ENCODE assay signal across 8 mouse cellular contexts in genomic region chr4:140701049-140701715, GRCm38 (mm10). TPM values are rescaled to one million over a fixed set of nuclear protein-coding genes. Genes with fewer than 3 reads are reported as not detected.
DNase-seq lines count a peak whose midpoint lies in the region; ATAC-seq and TF ChIP-seq lines count a peak whose summit lies in the region.

No protein-coding gene starts in this region.

- no peaks in the 10 kb centered on the region for H3K36me3 ChIP-seq in hindbrain, postnatal 0 days (ENCODE audit: insufficient read depth, low read length)
- H3K36me3 ChIP-seq in megakaryocyte, embryonic 14.5 days (replicated peaks; ENCODE audit: low read length), result peaks cover 25% of the 10 kb centered on the region

- no peaks in the 10 kb centered on the region for H3K9me3 ChIP-seq in hindbrain, postnatal 0 days (ENCODE audit: low read length)
- no peaks in the 10 kb centered on the region for H3K9me3 ChIP-seq in megakaryocyte, embryonic 14.5 days

- 2% methylated on average over 61 of the region's 61 CpGs for WGBS in hindbrain, postnatal 0 days

- intact Hi-C loops in gastrocnemius, adult 2 months (cut with DNase I), result no loop called here
- intact Hi-C loops in left cerebral cortex, postnatal 10 days (cut with DNase I), result no loop called here

- ATAC-seq in hindbrain, postnatal 0 days, result peak; percentile 83

- 0 out of 2 replicates have a peak, but pooled peaks cover 4% of the 10 kb centered on the region for H3K4me1 ChIP-seq in hindbrain, postnatal 0 days (ENCODE audit: insufficient read depth, low read length)
- H3K4me1 ChIP-seq in megakaryocyte, embryonic 14.5 days, result peaks cover 66% of the 10 kb centered on the region

- peak overlapping the region; percentile 87 for H3K4me2 ChIP-seq in hindbrain, postnatal 0 days (ENCODE audit: low read depth, low read length)

- peak; percentile 91 for DNase-seq in ZHBTc4 (ENCODE audit: low read depth, low spot score)
- peak; percentile 53 to 83 for DNase-seq in cerebellum, postnatal 4 days (ENCODE audit: low spot score in 2 of 2)
- DNase-seq in gastrocnemius, adult 2 months, result peak; percentile 91
- DNase-seq in hindbrain, postnatal 0 days (ENCODE audit: low spot score), result peak; percentile 90
- peak; percentile 56 to 89 for DNase-seq in left cerebral cortex, postnatal 10 days (ENCODE audit: extremely low spot score in 1 of 2, low spot score in 2 of 2)
- DNase-seq in right cerebral cortex, adult 18-20 months, result peak; percentile 78
- peak; percentile 75 for DNase-seq in urinary bladder, adult 2 months (ENCODE audit: low spot score)

- H3K4me3 ChIP-seq in gastrocnemius, adult 2 months, result peak overlapping the region; percentile 91
- peak overlapping the region; percentile 90 for H3K4me3 ChIP-seq in hindbrain, postnatal 0 days (ENCODE audit: low read length)
- peak overlapping the region; percentile 94 for H3K4me3 ChIP-seq in megakaryocyte, embryonic 14.5 days (replicated peaks)

- H3K27me3 ChIP-seq in hindbrain, postnatal 0 days (ENCODE audit: insufficient read depth, low read length), result 0 out of 2 replicates have a peak, but pooled peaks cover 10% of the 10 kb centered on the region
- H3K27me3 ChIP-seq in megakaryocyte, embryonic 14.5 days (replicated peaks), result no peaks in the 10 kb centered on the region

- peak; percentile 67 for TF ChIP-seq CTCF in gastrocnemius, adult 2 months (IDR thresholded peaks at IDR 0.05)
- no peak for TF ChIP-seq CTCF in hindbrain, postnatal 0 days (IDR thresholded peaks at IDR 0.05; ENCODE audit: low read depth)

- peak overlapping the region; percentile 98 for H3K27ac ChIP-seq in gastrocnemius, adult 2 months
- H3K27ac ChIP-seq in hindbrain, postnatal 0 days, result peak overlapping the region; percentile 89

- H3K9ac ChIP-seq in hindbrain, postnatal 0 days (replicated peaks; ENCODE audit: low read length), result peak overlapping the region; percentile 91

RNA-seq across cellular contexts. Expression of gene Rcc2, which starts 0.8 kb away (rescaled TPM):
- total RNA-seq in gastrocnemius, adult 2 months (2021), result 1 to 10 TPM; 5.9 to 8.8 TPM
- 58.3 and 60.3 TPM in 2 replicates for total RNA-seq in hindbrain, postnatal 0 days (2014; rRNA removed)
- 15.8 and 16.2 TPM in 2 replicates for polyA plus RNA-seq in hindbrain, postnatal 0 days (2015; fragmentation: Nextera tagmentation; extraction: Ambion mirVana)
- 10 to 100 TPM; 51.8 to 51.9 TPM for total RNA-seq in left cerebral cortex, postnatal 10 days (2021)
- polyA plus RNA-seq in megakaryocyte, embryonic 14.5 days (2012; ENCODE audit: insufficient read depth, low replicate concordance), result 177 and 233 TPM in 2 replicates
- 21.6 and 31.5 TPM in 2 replicates for polyA plus RNA-seq in urinary bladder, adult 2 months (2012; rRNA removed)

RNA-seq across cellular contexts. Expression of gene Arhgef10l, which starts 35.4 kb away (rescaled TPM):
- 10 to 100 TPM; 50.9 to 66.3 TPM for total RNA-seq in gastrocnemius, adult 2 months (2021)
- total RNA-seq in hindbrain, postnatal 0 days (2014; rRNA removed), result 79.2 and 79.4 TPM in 2 replicates
- 22.5 and 22.6 TPM in 2 replicates for polyA plus RNA-seq in hindbrain, postnatal 0 days (2015; fragmentation: Nextera tagmentation; extraction: Ambion mirVana)
- 10 to 100 TPM; 47.9 to 51.6 TPM for total RNA-seq in left cerebral cortex, postnatal 10 days (2021)
- polyA plus RNA-seq in megakaryocyte, embryonic 14.5 days (2012; ENCODE audit: insufficient read depth, low replicate concordance), result 7.1 and 9.2 TPM in 2 replicates
- polyA plus RNA-seq in urinary bladder, adult 2 months (2012; rRNA removed), result 30.0 and 30.8 TPM in 2 replicates

RNA-seq across cellular contexts. Expression of gene Padi6, which starts 41.3 kb away (rescaled TPM):
- total RNA-seq in gastrocnemius, adult 2 months (2021), result not detected
- total RNA-seq in hindbrain, postnatal 0 days (2014; rRNA removed), result 0.18 and 0.58 TPM in 2 replicates
- polyA plus RNA-seq in hindbrain, postnatal 0 days (2015; fragmentation: Nextera tagmentation; extraction: Ambion mirVana), result 0.11 and 0.16 TPM in 2 replicates
- total RNA-seq in left cerebral cortex, postnatal 10 days (2021), result under 1 TPM; 0.49 to 0.87 TPM
- not detected in 2 replicates for polyA plus RNA-seq in megakaryocyte, embryonic 14.5 days (2012; ENCODE audit: insufficient read depth, low replicate concordance)
- polyA plus RNA-seq in urinary bladder, adult 2 months (2012; rRNA removed), result not detected in 2 replicates

Comparison
In these comparisons a context has a peak if more than half of its experiments do, and no peak if none do; other contexts are left out.
1. Peak in every context shown above with its lines: DNase-seq, ATAC-seq, H3K4me3 ChIP-seq and H3K27ac ChIP-seq.